Mouse (Mus musculus): ENCODE measurements at regions not wholly inside any gene's neighbourhood (a gene's known extent, or its start where the extent isn't known, plus 50 kb on each side); places are given as distances from the start of the nearest gene placed in this dataset.
"Not testable (repeated sequence)": the region's sequence is repeated elsewhere in the genome, so short reads cannot be mapped to it uniquely, and the experiment has no call there.

DNA sequence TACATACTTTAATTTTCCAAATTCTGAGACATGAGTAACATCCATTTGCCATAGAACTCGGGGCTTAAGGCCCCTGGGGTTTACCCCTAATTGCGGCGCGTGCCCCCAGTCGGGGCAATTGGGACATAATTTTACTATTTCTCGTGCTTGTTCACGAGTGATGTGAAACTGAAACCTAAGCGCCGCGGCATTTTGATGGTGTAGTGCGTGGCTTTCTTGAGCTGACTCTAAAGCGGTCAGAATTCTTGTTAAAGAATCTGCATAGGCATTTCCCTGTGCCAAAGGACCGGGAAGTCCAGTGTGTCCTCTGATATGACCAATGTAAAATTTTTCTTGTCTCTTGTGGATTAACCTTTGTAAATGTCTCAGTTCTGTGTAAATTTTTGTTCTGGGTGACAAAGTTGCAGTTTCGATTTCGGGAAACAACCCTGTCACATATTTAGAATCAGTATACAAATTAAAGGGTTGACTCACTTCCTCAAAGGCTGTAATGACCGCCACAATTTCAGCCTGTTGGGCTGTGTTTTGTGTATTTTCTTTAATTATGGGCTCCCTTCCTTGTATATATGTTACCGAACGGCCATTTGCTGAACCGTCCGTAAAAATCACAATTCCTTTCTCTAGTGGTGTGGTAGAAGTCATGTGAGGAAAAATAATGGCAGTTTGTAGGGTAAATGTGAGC lies 1037.6 kb upstream of the Sel1l start:
- not testable (repeated sequence) for DNase-seq (ENCODE audit: low spot score)

DNA sequence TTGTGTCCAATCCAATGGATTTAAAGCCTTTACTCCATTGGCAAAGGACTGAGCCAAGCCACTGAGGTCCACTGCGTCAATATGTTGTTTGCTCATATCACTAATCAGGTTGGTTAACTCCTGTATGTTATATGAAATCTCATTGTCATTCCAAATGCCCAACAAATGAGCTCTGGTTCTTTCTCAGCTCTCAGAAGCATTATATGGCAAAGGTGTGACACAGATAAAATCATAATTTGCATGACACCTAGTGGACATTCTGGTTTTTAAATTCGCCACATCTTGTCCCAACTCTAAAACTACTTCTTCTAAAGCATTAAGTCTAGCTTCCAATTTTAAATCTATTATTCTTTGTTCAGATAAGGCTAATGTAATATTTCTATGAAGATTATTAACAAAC lies 1035.1 kb upstream of the Sel1l start:
- not testable (repeated sequence) for DNase-seq (ENCODE audit: low spot score)

DNA sequence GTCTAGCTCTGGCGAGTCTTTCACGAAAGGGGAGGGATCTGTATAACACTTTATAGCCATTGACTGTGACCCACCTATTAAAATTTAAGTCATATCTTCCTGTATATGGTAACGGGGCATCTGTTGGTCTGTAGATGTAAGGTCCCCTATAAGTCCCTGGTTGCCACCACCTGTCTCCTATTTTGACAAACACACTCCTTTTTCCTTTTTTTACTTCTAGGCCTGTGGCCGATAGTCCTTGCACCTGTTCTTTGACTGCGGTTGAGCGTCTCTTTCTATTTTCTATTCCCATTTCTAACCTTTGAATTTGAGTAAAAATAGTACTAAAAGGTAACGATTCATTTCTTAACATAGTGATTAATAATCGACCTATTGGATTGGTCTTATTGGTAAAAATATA lies 1034.1 kb upstream of the Sel1l start:
- DNase-seq (ENCODE audit: low spot score) = not testable (repeated sequence)

DNA sequence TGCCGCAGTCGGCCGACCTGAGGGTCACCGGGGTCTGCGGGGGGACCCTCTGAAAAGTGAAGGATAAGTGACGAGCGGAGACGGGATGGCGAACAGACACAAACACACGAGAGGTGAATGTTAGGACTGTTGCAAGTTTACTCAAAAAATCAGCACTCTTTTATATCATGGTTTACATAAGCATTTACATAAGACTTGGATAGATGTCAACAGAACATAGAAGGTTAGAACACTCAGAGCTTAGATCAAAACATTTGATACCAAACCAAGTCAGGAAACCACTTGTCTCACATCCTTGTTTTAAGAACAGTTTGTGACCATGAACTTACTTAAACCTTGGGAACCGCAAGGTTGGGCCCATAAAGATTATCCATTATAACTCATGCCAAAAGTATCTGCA lies 1033.6 kb upstream of the Sel1l start:
- not testable (repeated sequence) for DNase-seq (ENCODE audit: low spot score)

DNA sequence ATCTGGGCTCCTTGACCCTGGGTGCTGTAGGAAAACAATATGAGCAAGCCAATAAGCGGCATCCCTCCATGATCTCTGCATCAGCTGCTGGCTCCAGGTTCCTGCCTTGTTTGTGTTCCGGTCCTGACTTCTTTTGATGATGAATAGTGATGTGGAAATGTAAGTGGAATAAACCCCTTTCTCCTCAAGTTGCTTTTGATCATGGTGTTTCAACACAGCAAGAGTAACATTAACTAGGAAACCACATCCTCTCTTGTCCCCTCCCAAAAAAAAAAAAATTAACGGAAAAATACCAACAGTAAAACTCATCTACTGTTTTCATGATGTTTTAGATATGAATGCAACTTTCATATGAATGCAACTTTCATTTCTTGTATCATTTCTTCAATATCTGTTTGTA lies 1024.6 kb upstream of the Sel1l start:
- no peak for DNase-seq (ENCODE audit: low spot score)

DNA sequence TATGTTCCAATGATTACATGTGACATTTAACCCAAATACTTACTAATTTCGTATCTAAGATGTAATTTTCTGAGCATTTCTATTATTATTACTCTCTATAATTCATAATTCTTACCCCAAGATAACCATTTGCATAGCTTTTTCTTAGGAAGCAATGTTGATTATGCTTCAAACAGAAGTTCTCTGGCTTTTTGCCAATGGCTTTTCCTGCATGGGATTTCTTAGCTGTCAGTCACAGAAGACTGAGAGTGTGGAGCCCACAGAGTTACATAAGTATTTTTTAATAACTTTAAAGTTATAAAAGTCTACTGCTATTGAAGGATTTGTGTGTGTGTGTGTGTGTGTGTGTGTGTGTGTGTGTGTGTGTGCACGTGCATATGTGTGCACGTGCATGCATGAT lies 1020.4 kb upstream of the Sel1l start:
- DNase-seq (ENCODE audit: low spot score) = no peak

DNA sequence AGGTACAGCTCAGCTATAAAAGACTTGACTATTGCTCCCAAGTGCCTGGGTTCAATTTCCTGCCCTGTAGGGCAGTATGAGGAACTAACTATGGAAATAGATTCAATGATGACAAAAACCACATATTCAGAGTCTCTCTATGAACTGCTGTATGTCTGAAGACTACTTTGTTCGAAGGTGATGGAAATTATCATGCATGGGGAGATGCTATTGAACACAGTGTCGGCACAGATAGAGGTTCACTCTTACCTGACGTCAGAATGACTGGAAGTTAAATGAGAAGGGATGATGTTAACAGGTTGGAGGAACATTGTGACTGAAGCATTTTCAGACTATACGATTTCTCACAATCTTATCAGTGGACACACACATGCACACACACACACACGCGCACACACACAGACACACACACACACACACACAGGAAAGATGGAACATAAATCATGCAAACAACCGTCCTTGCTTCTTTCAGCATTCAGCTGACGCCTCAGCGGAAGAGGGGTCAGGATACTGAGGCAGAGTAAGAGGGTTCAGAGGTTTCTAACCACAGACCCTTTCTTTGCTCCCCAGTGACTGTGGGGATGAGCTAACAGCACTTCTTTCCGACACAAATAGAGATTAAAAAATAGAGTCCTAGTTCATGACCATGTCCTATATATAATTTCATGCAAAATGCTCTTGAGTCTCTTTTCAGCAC lies 974.3 kb upstream of the Sel1l start:
- no peak for DNase-seq (ENCODE audit: low spot score)

DNA sequence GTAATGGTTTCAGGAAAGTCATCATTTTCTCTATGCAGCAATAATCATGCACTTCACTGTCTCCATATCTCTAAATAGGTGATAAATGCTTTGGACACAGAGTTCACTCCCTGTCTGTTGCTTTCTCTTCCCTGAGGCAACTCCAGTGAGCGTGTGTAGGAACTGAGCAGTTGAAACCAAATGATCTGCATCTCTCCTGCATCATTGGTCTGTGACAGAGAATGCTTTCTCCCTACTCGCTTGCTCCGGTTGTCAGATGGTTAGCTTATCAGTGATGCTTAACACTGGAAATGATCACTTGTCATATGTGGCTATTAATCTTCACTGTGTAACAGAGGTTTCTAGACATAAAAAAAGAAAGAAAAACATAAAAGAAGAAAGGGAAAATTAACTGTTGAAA lies 969.7 kb upstream of the Sel1l start:
- no peak for DNase-seq (ENCODE audit: low spot score)

DNA sequence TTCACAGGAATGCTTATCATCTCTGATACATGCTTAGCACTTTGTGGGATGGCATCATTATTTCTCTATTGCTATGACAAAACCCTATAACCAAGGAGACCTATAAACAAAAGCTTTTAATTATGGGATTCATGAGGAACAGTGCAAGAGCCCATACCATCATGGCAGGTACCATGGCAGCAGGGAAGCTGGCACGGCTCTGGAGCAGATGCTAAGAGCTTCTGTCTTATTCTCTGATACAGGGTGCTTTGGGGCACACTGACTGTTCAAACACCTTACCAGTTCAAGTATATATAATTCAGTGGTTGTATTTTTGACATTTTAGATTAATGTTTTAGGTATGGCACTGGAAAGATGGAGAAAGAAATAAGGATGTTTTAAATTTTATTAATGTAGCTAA lies 952.2 kb upstream of the Sel1l start:
- DNase-seq (ENCODE audit: low spot score) = no peak

DNA sequence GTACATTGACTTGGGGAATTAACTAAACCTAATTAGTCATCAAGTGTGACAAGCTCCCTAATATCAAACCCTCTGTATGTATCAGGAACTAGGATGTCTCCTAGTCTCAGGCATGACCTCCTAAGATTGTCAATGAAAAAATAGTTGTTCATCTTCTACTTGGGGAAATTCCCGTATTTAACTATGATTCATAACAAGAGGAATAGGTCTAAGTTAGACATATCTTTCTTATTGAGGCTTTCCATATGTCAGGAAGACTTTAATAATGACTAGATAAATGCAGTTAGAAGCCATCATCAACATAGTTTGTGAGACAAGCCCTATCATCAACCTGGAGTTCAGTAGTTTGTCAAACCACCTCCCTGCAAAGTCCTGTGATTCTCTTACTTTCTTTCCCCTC lies 934.4 kb upstream of the Sel1l start:
- no peak for DNase-seq (ENCODE audit: low spot score)

DNA sequence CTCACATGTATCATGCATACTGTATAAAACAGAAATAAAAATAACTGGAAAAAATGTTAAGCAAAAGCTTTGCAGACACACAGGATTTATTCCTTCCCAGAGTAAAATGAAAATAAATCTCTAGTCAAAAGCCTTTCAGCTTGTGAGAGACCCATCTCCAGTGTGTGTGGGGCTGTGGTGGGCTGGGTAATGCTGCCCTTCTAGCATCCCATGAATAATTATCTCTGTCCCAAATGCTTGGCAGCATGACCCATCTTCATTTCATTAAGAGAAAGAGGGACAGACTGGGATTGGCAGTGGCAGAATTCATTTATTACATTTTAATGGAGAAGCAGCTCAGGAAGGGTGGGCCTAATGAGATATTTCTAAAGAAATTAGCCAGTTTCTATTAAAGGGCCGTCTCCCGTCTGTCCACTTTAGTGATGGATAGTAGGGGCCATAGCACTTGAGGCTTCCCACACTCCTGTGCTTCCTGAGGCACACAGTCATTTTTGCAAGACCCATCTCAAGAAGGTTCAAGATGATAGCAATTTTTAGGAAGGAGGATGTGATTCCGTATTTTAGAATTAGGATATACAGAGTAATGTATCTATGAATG lies 930.8 kb upstream of the Sel1l start:
- no peak for DNase-seq (ENCODE audit: low spot score)

DNA sequence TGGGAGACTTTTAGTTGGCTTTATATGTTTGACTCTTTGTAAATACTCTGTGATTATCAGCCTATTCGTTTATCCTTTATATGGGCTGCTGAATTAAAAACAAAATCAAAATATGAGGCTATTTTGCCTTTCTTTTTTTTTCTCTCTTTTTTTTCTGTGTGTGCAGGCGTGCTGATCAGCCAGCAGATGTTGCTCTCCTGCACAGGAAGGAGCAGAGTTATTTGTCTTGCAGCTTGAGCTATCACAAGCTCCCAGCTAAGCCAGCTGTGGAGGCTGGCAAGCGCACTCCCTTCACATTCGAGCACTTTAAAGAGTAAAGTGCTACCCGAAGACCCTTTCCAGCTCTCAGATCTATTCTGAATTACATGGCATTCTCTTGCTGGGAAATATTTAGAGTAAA lies 926.7 kb upstream of the Sel1l start:
- no peak for DNase-seq (ENCODE audit: low spot score)

DNA sequence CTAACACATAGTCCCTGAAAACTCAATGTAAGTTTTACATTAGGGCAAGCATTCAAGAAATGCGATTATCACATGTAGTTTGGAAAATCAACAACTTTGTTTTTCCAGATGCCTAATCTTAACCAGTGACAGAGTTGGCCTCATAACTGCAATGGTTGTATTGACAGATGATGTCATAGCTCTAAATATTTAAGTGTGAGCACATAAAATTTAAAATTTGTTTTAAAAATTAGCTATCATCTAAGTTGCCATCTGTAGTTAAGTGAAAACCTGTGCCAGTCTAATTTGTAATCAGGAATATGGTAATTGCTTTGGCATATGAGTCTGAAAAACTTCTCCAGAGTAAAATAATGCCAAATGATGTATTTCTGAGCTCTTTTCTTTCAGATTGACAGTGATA lies 899.6 kb upstream of the Sel1l start:
- no peak for DNase-seq (ENCODE audit: low spot score)

DNA sequence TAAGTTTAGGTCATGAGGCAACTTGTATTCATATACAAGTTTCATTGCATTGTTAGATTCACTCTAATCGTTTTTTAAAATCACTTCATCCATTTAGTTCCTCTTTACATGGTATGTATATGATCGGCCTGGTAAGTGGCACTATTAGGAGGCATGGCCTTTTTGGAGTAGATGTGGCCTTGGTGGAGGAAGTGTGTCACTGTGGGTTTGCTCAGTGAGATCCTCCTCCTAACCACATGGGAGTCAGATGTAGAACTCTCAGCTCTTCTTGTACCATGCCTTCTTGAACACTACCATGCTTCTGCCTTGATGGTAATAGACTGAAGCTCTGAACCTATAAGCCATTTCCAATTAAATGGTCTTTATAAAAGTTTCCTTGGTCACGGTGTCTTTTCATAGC lies 891.9 kb upstream of the Sel1l start:
- no peak for DNase-seq (ENCODE audit: low spot score)

DNA sequence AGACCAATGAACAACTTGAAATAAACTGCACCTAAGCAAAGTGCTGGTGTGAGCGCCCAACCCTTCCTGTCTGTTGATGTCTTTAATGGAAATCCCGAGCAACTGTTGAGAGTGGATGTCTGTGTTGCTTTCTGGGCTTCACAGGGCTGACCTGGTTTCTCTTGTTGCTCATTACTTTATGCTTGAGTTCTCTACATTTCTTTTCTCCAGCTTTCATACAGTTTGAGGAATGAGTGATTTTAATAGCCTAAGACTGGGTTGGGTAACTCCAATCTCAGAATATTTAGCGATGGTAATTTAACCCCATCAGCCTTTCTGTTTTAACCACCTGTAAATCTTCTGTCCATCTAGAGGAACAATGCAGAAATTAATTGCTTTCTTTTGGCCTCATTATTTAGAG lies 890.2 kb upstream of the Sel1l start:
- DNase-seq (ENCODE audit: low spot score) = no peak

DNA sequence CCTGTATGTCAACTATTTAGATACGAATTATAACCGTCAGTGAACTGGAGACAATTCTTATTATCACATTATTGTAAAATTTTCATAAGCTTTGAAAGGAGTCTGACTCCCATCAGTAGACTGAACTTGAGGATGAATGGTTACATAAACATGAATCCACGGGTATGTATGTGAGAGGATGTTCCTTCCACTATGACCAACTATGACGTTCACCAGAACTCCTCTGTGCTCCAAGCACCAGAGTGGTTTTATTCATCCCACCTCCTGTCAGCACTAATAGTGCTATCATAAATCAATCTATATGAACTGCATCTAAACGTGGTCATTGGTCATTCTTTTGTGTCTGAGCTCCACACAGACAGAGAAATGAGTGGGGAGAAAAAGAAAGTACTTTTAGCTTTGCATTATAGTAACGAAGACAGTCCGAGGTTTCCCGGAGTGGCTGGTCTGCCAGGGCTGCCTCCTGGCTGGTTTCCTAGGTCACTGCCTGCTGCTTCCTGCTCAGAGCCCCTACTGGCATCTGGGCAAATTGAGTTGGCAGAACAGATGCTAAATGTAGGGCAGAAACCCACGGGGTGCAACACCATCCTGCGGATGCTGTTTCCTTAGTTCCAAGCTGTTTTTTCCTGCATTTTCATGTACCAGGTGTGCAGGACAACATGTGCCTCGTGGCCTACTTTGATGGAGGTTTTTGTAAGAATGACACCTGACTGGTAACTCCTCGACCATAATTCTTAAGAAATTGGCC lies 888.8 kb upstream of the Sel1l start:
- DNase-seq (ENCODE audit: low spot score) = no peak

DNA sequence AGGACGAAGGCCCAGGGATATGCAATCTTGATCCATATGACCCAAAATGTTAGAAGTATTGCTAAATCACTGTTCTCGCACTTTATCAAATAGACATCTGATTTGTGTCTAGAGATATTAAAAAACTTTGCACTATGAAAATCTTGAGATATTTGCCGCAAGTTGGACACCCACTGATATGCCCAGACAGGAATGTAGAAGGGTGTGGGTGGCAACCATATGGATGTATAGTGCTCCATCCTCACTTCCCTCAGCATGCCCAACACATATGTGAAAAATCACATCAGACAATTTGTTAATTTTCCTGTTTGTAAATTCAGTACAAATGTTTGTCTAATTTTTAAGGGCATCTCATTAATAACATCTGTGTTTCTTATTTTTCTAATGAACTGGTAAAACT lies 874.1 kb upstream of the Sel1l start:
- no peak for DNase-seq (ENCODE audit: low spot score)

DNA sequence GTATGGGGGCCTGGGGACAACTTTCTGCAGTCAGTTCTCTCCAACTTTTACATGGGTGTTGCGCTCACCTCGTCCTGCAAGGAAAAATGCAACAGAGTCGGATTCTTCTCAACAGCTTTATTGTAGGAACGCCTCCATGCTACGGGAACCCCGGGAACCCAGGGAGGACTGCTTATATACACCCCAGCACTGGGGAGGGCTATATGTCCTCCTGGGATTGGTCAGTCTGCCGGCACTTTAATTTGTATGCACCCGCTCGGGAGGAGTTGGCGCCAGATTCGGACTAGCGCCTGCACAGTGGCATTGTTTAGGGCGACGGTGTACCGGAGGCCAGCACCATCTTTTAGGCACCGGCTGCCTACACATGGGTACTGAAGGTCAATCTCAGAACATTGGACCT lies 864.5 kb upstream of the Sel1l start:
- no peak for DNase-seq (ENCODE audit: low spot score)

DNA sequence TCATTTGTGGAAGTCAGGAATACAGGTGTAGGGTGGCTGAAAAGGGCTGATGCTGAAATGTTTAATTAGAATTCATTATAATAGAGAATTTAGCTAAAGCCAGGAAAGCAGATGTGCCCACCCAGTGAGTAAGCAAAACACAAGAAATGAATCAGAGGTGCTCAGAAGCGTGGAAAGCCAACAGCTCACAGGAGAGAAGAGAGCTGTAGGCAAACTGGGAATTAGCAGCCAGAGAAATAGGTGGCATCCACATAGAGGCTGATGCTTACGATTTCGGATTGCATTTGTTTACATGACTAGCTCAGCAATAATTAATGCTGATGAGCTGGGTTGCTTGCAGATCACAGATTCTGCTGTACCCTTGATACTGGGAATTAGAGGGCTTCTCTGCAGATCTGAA lies 859.5 kb upstream of the Sel1l start:
- DNase-seq (ENCODE audit: low spot score) = no peak

DNA sequence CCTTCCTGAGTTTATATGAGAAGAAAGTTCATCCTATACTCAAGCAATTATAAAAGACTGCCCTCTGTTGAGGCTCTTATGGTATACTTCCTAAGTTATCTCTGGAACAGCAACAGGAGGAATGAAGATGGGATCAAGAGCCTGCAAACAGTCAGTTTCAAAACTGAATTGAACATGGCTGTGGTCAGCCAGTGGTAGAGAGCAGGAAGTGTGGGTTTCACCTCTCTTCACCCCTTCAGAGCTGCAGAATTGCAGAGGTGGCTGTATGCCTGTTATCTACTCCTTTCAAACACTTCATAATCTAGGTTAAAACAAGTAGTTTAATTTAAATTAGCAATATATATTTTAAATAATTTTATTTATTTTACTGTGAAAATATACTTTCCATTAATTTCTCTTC lies 854.8 kb upstream of the Sel1l start:
- no peak for DNase-seq (ENCODE audit: low spot score)

DNA sequence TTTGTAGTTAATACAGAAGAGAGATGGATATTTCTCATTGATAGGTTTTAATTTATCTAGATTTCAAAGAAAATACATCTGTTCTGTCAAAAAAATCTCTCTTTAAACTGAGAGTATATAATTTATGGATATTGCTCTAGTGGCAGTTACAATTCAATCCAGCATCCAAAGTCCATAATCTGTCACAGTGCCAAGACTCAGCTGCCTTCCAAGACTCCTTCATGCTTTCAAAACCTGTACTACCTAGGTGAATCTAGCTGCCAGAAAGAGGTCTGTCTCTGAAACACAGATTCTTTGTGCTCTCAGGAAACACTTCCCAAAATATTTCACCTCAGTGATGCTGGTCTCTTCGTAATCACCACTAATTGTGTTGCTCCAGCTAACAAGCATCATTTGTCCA lies 844.0 kb upstream of the Sel1l start:
- no peak for DNase-seq (ENCODE audit: low spot score)

DNA sequence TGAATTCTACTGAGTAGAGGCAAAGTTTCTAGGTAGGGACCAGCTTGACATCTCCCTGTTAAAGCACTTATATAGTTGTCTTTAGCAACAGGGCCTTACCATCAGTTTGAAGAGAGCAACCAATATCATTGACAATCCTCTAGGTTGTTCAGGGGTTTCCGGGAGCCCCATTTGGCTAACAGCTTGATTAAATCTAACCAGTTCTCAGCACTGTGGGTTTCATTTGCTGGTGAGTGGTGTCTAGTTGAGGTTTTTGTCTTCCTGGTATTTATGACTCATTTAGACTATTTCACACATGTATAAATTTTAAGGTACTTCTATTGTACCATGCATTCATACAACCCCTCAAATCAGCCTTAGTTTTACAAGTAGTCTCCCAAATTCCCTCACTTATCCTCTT lies 823.4 kb upstream of the Sel1l start:
- no peak for DNase-seq (ENCODE audit: low spot score)

DNA sequence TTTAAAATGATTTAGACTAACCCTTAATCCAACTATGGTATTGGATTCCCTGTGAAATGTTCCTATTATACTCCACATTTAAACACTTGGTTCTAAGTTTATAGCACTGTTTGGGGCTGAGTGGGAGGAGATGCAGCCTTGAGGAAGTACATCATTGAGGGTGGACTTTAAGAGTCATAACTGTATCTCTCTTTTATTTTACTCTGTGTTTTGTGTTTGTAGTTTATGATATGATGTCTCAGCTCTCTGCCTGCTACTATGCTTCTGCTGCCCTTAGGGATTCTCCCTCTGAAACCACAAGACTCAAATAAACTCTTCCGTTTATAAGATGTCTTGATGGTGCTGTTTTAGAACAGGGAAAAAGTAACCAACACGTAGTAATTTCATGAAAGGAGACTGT lies 797.7 kb upstream of the Sel1l start:
- DNase-seq (ENCODE audit: low spot score) = no peak
